Mouse (Mus musculus): ENCODE results near the gene Akap6. TPM values are rescaled to one million over a fixed set of nuclear protein-coding genes. Genes with fewer than 3 reads are reported as not detected.

Gene Akap6
- total and polyA plus RNA-seq, 3 experiments, result not detected

DNA sequence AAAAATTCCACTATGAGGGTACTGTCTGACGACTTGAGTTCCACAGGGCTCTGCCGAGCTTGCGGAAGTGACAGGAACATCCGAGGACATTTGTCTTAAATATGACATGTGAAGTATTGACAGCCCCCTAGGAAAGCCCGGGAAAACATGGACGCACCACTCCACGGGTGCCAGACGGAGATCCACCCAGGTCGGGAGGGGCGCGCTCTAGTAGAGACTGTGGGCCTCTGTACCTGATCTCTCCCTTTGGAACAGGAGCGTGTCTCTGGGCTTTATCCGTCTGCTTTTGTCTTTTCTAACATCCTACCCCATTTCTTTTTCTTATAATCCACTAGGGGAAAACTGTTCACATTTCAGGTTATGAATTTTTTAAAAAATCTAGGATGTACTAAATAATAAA, 211.2 kb downstream of the Akap6 start:
- no peak overlapping the region for H3K27ac ChIP-seq (ENCODE audit: control insufficient read depth, low read depth, low read length)

DNA sequence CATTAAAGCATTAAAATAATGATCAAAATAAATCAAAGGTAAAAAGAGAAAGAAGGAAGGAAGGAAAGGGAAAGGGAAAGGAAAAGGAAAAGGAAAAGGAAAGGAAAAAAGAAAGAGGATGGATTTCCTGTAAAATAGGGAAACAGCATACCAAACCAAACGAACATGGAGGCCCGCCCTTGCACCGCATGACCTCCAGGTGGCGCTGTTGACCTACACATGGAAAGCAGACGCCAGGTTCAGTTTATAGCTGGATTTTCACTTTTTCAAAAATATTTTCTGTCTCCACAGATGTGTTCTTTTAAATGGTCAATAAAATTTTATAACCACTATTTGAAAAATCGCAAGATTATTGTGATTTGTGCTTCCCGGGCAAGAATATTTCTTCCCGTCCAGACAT, 211.6 kb downstream of the Akap6 start:
- Histone ChIP-seq H3K36me3 (ENCODE audit: control insufficient read depth in 1 of 2, insufficient read depth in 2 of 2, low read length in 2 of 2) (no peaks in the 10 kb centered on the region), H3K9me3 (replicated peaks; ENCODE audit: insufficient read depth, low read length) (no peaks in the 10 kb centered on the region), H3K27ac (ENCODE audit: control insufficient read depth, low read depth, low read length) (no peak overlapping the region), H3K4me3 (ENCODE audit: control insufficient read depth in 1 of 2, insufficient read depth in 1 of 2, low read depth in 2 of 2, low read length in 2 of 2) (no peak overlapping the region), H3K79me2 (ENCODE audit: control insufficient read depth, insufficient read depth, low read length, poor library complexity) (no peaks in the 10 kb centered on the region), H3K9ac (ENCODE audit: control insufficient read depth, low read depth, low read length, poor library complexity, severe bottlenecking) (no peak overlapping the region), H3K27me3 (ENCODE audit: control insufficient read depth in 1 of 2, insufficient read depth in 2 of 2, low read length in 2 of 2) (peaks cover 0 to 2% of the 10 kb centered on the region in 2 experiments; a peak in 2 of 4 replicates), H3K4me1 (ENCODE audit: control insufficient read depth in 1 of 2, insufficient read depth in 2 of 2, low read length in 2 of 2) (no peaks in the 10 kb centered on the region)
- TF ChIP-seq POLR2AphosphoS2 (IDR thresholded peaks at IDR 0.05; ENCODE audit: low read length), result no peak
- TF ChIP-seq HCFC1 (IDR thresholded peaks at IDR 0.05; ENCODE audit: low read depth, low read length), result no peak
- no peak for TF ChIP-seq EP300 (IDR thresholded peaks at IDR 0.05; ENCODE audit: low read depth in 1 of 2, low read length in 2 of 2)
- no peak for TF ChIP-seq MXI1 (IDR thresholded peaks at IDR 0.05; ENCODE audit: low read depth, low read length)
- no peak for TF ChIP-seq MAX (IDR thresholded peaks at IDR 0.05; ENCODE audit: low read length)
- TF ChIP-seq UBTF (IDR thresholded peaks at IDR 0.05; ENCODE audit: borderline replicate concordance, insufficient read depth, low read depth, low read length), result no peak
- no peak for TF ChIP-seq MAZ (IDR thresholded peaks at IDR 0.05; ENCODE audit: low read depth, low read length)
- TF ChIP-seq USF2 (IDR thresholded peaks at IDR 0.05; ENCODE audit: borderline replicate concordance in 1 of 2, insufficient read depth in 1 of 2, low read depth in 1 of 2, low read length in 2 of 2), result no peak
- TF ChIP-seq POLR2AphosphoS5 (IDR thresholded peaks at IDR 0.05; ENCODE audit: borderline replicate concordance, low read depth, low read length), result no peak
- no peak for TF ChIP-seq USF1 (IDR thresholded peaks at IDR 0.05; ENCODE audit: low read depth, low read length)
- 0 out of 2 replicates have a peak, but pooled peaks have one; percentile 29 for TF ChIP-seq MYC (IDR thresholded peaks at IDR 0.05; ENCODE audit: low read depth, low read length)
- TF ChIP-seq MAFK (IDR thresholded peaks at IDR 0.05; ENCODE audit: borderline replicate concordance, low read depth, low read length), result no peak
- TF ChIP-seq ELF1 (IDR thresholded peaks at IDR 0.05; ENCODE audit: low read depth, low read length), result no peak
- TF ChIP-seq RAD21 (IDR thresholded peaks at IDR 0.05; ENCODE audit: low read depth, low read length), result peak; percentile 89
- peak; percentile 77 for TF ChIP-seq SMC3 (IDR thresholded peaks at IDR 0.05; ENCODE audit: low read depth, low read length)
- 0 out of 2 replicates have a peak, but pooled peaks have one; percentile 21 for TF ChIP-seq JUND (IDR thresholded peaks at IDR 0.05; ENCODE audit: low read depth, low read length)
- TF ChIP-seq ZC3H11A (IDR thresholded peaks at IDR 0.05; ENCODE audit: low read depth, low read length), result peak; percentile 76
- TF ChIP-seq CTCF (IDR thresholded peaks at IDR 0.05 in 2 of 3, conservative IDR thresholded peaks at IDR 0.05 in 1 of 3; ENCODE audit: control insufficient read depth in 1 of 3, insufficient read depth in 1 of 3, low read depth in 2 of 3, low read length in 3 of 3, poor library complexity in 1 of 3, severe bottlenecking in 1 of 3), result peak; percentile 82 to 96 (median 86)
- no peak for TF ChIP-seq RCOR1 (IDR thresholded peaks at IDR 0.05; ENCODE audit: low read depth, low read length)
- no peak for TF ChIP-seq MEF2A (IDR thresholded peaks at IDR 0.05; ENCODE audit: extremely low read depth, insufficient replicate concordance, low read depth, low read length, poor library complexity, severe bottlenecking)
- TF ChIP-seq CHD2 (IDR thresholded peaks at IDR 0.05; ENCODE audit: low read length), result no peak
- TF ChIP-seq MYB (IDR thresholded peaks at IDR 0.05; ENCODE audit: low read depth, low read length), result no peak
- no peak for TF ChIP-seq ETS1 (IDR thresholded peaks at IDR 0.05; ENCODE audit: low read depth, low read length)
- TF ChIP-seq TBP (IDR thresholded peaks at IDR 0.05; ENCODE audit: low read depth, low read length), result no peak
- peak; percentile 70 for DNase-seq (ENCODE audit: low read depth, low spot score)

More for the DNA sequence above, 211.2 kb downstream of the Akap6 start:
- Histone ChIP-seq H3K9me3 (replicated peaks; ENCODE audit: insufficient read depth, low read length) (no peaks in the 10 kb centered on the region), H3K9ac (ENCODE audit: control insufficient read depth, low read depth, low read length, poor library complexity, severe bottlenecking) (no peak overlapping the region), H3K27me3 (ENCODE audit: control insufficient read depth in 1 of 2, insufficient read depth in 2 of 2, low read length in 2 of 2) (peaks cover 0 to 2% of the 10 kb centered on the region in 2 experiments; a peak in 2 of 4 replicates), H3K4me1 (ENCODE audit: control insufficient read depth in 1 of 2, insufficient read depth in 2 of 2, low read length in 2 of 2) (no peaks in the 10 kb centered on the region), H3K4me3 (ENCODE audit: control insufficient read depth in 1 of 2, insufficient read depth in 1 of 2, low read depth in 2 of 2, low read length in 2 of 2) (no peak overlapping the region), H3K36me3 (ENCODE audit: control insufficient read depth in 1 of 2, insufficient read depth in 2 of 2, low read length in 2 of 2) (no peaks in the 10 kb centered on the region), H3K79me2 (ENCODE audit: control insufficient read depth, insufficient read depth, low read length, poor library complexity) (no peaks in the 10 kb centered on the region)
- TF ChIP-seq POLR2AphosphoS5 (IDR thresholded peaks at IDR 0.05; ENCODE audit: borderline replicate concordance, low read depth, low read length) (no peak), MAZ (IDR thresholded peaks at IDR 0.05; ENCODE audit: low read depth, low read length) (no peak), MAX (IDR thresholded peaks at IDR 0.05; ENCODE audit: low read length) (no peak), MAFK (IDR thresholded peaks at IDR 0.05; ENCODE audit: borderline replicate concordance, low read depth, low read length) (no peak), POLR2A (IDR thresholded peaks at IDR 0.05; ENCODE audit: control insufficient read depth in 1 of 2, insufficient read depth in 1 of 2, low read depth in 1 of 2, low read length in 2 of 2, poor library complexity in 1 of 2) (no peak)
- DNase-seq (ENCODE audit: low read depth, low spot score), result no peak
